Mouse (Mus musculus) CH12.LX (cell line): Measurements from ENCODE around the gene Plekha4. TPM values are rescaled to one million over a fixed set of nuclear protein-coding genes. Genes with fewer than 3 reads are reported as not detected.

Experiments
- DNase-seq: peaks from one replicate; pipeline ENCODE4 v3.0.0-alpha.2; 2013; ENCODE audit errors: extremely low read depth
- H3K27ac ChIP-seq: 2 replicates; pipeline ENCODE4 v1.5.1; 2012; ENCODE audit warnings: low read depth, mild to moderate bottlenecking, control low read depth, moderate library complexity; ENCODE audit not compliant: insufficient read depth
- H3K27me3 ChIP-seq: replicated peaks from 2 replicates; pipeline ENCODE3; 2012; ENCODE audit warnings: inconsistent platforms
- H3K36me3 ChIP-seq, 2 experiments: replicated peaks in 1 of 2; 2 replicates each; pipeline versions ENCODE3 to v1.6.1; 2012; ENCODE audit warnings: inconsistent platforms in 1 of 2, low read length in 1 of 2, mild to moderate bottlenecking in 1 of 2, mixed read lengths in 1 of 2, moderate library complexity in 1 of 2; ENCODE audit not compliant: control insufficient read depth in 1 of 2, insufficient read depth in 1 of 2
- H3K4me1 ChIP-seq, 2 experiments: 2 replicates each; pipeline ENCODE4 v1.6.1; 2012; ENCODE audit warnings: inconsistent platforms in 1 of 2, moderate library complexity in 1 of 2; ENCODE audit not compliant: insufficient read depth in 2 of 2, control insufficient read depth in 1 of 2
- H3K4me2 ChIP-seq: 2 replicates; pipeline ENCODE4 v1.6.1; 2012; ENCODE audit warnings: low read depth, mild to moderate bottlenecking, control low read depth; ENCODE audit not compliant: poor library complexity, insufficient read depth, severe bottlenecking
- H3K4me3 ChIP-seq, 3 experiments: fragments of 150-350 bp in 1 of 3; sonication (generic) in 1 of 3; replicated peaks in 1 of 3; 2 replicates each; pipeline versions ENCODE3 to v1.5.1; 2011 to 2012; ENCODE audit warnings: low read depth in 2 of 3, low read length in 2 of 3, mild to moderate bottlenecking in 2 of 3, moderate library complexity in 2 of 3, control low read depth in 1 of 3, improper control_type of control experiment in 1 of 3, inconsistent platforms in 1 of 3, mixed read lengths in 1 of 3; ENCODE audit not compliant: poor library complexity in 1 of 3
- H3K79me2 ChIP-seq: replicated peaks from 2 replicates; pipeline ENCODE4 v1.6.1; 2012; ENCODE audit warnings: mild to moderate bottlenecking, moderate library complexity; ENCODE audit not compliant: control insufficient read depth, poor library complexity, insufficient read depth, severe bottlenecking; ENCODE audit errors: extremely low read depth
- H3K9ac ChIP-seq: 2 replicates; pipeline ENCODE4 v1.6.1; 2012; ENCODE audit warnings: low read depth, mild to moderate bottlenecking, control low read depth, moderate library complexity; ENCODE audit not compliant: insufficient read depth
- H3K9me3 ChIP-seq: replicated peaks from 2 replicates; pipeline ENCODE3; 2012; ENCODE audit warnings: low read length, inconsistent platforms, mixed read lengths
- CHD2 ChIP-seq: IDR thresholded peaks from 2 replicates; pipeline ENCODE4 v1.6.1; 2011; ENCODE audit warnings: low read length, improper control_type of control experiment
- ELF1 ChIP-seq: IDR thresholded peaks from 2 replicates; pipeline ENCODE4 v1.6.1; 2014; ENCODE audit warnings: low read depth, mild to moderate bottlenecking, inconsistent platforms, low read length, improper control_type of control experiment
- JUND ChIP-seq: conservative IDR thresholded peaks from 2 replicates; pipeline ENCODE4 v1.6.1; 2011; ENCODE audit warnings: low read depth, low read length, improper control_type of control experiment
- MAZ ChIP-seq: IDR thresholded peaks from 2 replicates; pipeline ENCODE4 v1.6.1; 2012; ENCODE audit warnings: low read depth, mild to moderate bottlenecking, inconsistent platforms, low read length, improper control_type of control experiment, moderate library complexity
- MXI1 ChIP-seq: IDR thresholded peaks from 2 replicates; pipeline ENCODE4 v1.6.1; 2011; ENCODE audit warnings: mild to moderate bottlenecking, low read depth, low read length, improper control_type of control experiment
- PAX5 ChIP-seq: IDR thresholded peaks from 2 replicates; pipeline ENCODE4 v1.6.1; 2012; ENCODE audit warnings: low read length, inconsistent platforms, mixed read lengths
- POLR2A ChIP-seq: IDR thresholded peaks from 2 replicates; pipeline ENCODE4 v1.6.1; 2011; ENCODE audit warnings: low read depth, mild to moderate bottlenecking, improper control_type of control experiment, low read length
- POLR2AphosphoS2 ChIP-seq: IDR thresholded peaks from 2 replicates; pipeline ENCODE4 v1.6.1; 2011; ENCODE audit warnings: low read depth, low read length, improper control_type of control experiment
- RCOR1 ChIP-seq: conservative IDR thresholded peaks from 2 replicates; pipeline ENCODE4 v1.6.1; 2012; ENCODE audit warnings: low read depth, mild to moderate bottlenecking, inconsistent platforms, low read length, improper control_type of control experiment
- SIN3A ChIP-seq: IDR thresholded peaks from 2 replicates; pipeline ENCODE4 v1.6.1; 2012; ENCODE audit warnings: low read length, improper control_type of control experiment, inconsistent platforms
- TBP ChIP-seq: conservative IDR thresholded peaks from 2 replicates; pipeline ENCODE4 v1.6.1; 2011; ENCODE audit warnings: low read depth, low read length, improper control_type of control experiment
- ZC3H11A ChIP-seq: IDR thresholded peaks from 2 replicates; pipeline ENCODE4 v1.6.1; 2012; ENCODE audit warnings: low read depth, mild to moderate bottlenecking, inconsistent platforms, low read length, improper control_type of control experiment
- ZKSCAN1 ChIP-seq: IDR thresholded peaks from 2 replicates; pipeline ENCODE4 v1.6.1; 2012; ENCODE audit warnings: low read depth, inconsistent platforms, low read length, improper control_type of control experiment, borderline replicate concordance
- ZMIZ1 ChIP-seq: IDR thresholded peaks from 2 replicates; pipeline ENCODE4 v1.6.1; 2012; ENCODE audit warnings: low read depth, mild to moderate bottlenecking, inconsistent platforms, low read length, improper control_type of control experiment
- dilution Hi-C: fragments of 300-500 bp; cut with MboI; formaldehyde crosslinking; loops from 2 replicates; pipeline ENCODE4 v1.14.3; 2020; ENCODE audit warnings: low sequenced_read_pairs; ENCODE audit not compliant: extremely low pct_unique_long_range_greater_than_20kb, extremely low pct_ligation_motif_present
- in situ Hi-C: fragments of 300-500 bp; cut with MboI; formaldehyde crosslinking; loops from 3 replicates; pipeline ENCODE4 v1.14.3; 2019; ENCODE audit warnings: low sequenced_read_pairs, low pct_ligation_motif_present, low pct_unique_long_range_greater_than_20kb, mixed read lengths
- polyA plus RNA-seq: library from polyadenylated mRNA; unstranded; fragments of >175 nt; gene quantifications from 2 replicates; pipeline ENCODE4 v1.2.1, GENCODE M21; 2012; ENCODE audit warnings: low read depth; ENCODE audit not compliant: insufficient read length
- total RNA-seq, 2 experiments: library from RNA; depleted of rRNA; stranded (reverse); fragments of 300-350 nt in 1 of 2; fragments of >200 nt in 1 of 2; gene quantifications; 2 replicates each; pipeline ENCODE4 v1.2.3; 2012 to 2014

The Plekha4 gene
- total and polyA plus RNA-seq, 3 experiments, result 0.25 to 0.90 (median 0.28) TPM

- peaks cover 19 to 29% of the 10 kb centered on the region in 2 experiments for H3K36me3 ChIP-seq
- peak overlapping the region; percentile 43; the same call in 1 of the 2 replicates for H3K27ac ChIP-seq
- H3K4me3 ChIP-seq, result no peak overlapping the region
- H3K79me2 ChIP-seq, result peaks cover 24% of the 10 kb centered on the region
- no peak for DNase-seq
- dilution Hi-C loops (no loop called here), in situ Hi-C loops (loop anchor here (10.0 kb wide), 1 partner anchor 63 kb away; no protein-coding TSS in a partner anchor)
- no peaks in the 10 kb centered on the region for H3K9me3 ChIP-seq
- H3K27me3 ChIP-seq, result no peaks in the 10 kb centered on the region
- H3K4me2 ChIP-seq, result 0 out of 2 replicates have a peak overlapping the region, but pooled peaks have one; percentile 18
- H3K9ac ChIP-seq, result no peak overlapping the region
- TF ChIP-seq ZC3H11A (no peak), SIN3A (0 out of 2 replicates have a peak, but pooled peaks have one; percentile 4), ELF1 (no peak), RCOR1 (no peak), POLR2AphosphoS2 (peak; percentile 59; the same call in 1 of the 2 replicates), CHD2 (no peak), ZMIZ1 (0 out of 2 replicates have a peak, but pooled peaks have one; percentile 7), MXI1 (no peak), POLR2A (no peak), TBP (no peak), PAX5 (no peak), JUND (no peak), ZKSCAN1 (no peak), MAZ (no peak)
- H3K4me1 ChIP-seq, result peaks cover 7 to 35% of the 10 kb centered on the region in 2 experiments
Measured at GRCm38 (mm10) chr7:45522194-45522752, 3.9 kb upstream of the Plekha4 start.

DNA sequence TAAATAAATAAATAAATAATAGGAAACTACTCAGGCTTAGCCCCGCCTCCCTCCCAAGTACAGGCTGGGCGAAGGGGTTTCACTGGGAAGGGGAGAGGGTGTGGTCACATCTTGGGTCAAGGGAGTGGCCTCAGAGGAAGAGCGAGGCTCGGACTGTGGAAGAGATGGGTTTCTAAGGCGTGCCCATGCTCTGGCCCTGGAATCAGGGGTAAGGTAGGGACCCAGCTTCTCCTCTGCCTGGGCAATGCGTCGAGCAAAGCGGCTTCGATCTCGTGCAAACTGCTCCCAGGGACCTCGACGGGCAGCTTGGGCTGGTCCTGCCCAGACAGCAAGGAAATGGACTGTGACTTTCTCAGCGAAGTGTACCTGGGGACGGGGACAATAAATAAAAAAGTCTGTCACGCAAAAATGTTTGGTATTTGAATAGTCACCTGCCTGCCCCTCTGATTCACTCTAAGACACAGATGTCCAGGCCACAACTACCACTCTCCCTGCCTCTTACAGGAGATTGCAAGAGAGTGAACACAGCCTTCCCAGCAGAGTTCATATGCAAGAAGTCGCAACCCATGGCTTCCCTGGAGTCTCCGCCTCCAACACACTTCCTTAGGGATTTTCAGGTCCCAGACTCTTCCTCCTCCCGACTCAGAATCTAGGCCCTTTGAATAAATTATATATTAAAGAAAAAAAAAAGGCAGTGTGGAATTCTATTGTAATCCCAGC, 3.0 kb upstream of the Plekha4 start:
- dilution Hi-C loops, result no loop called here
- Histone ChIP-seq H3K4me2 (peak overlapping the region; percentile 26; the same call in 1 of the 2 replicates), H3K4me3 (peak overlapping the region in 1 of 3 experiments; percentile 39), H3K9ac (peak overlapping the region; percentile 56), H3K36me3 (peaks cover 19 to 29% of the 10 kb centered on the region in 2 experiments), H3K9me3 (no peaks in the 10 kb centered on the region), H3K79me2 (peaks cover 24% of the 10 kb centered on the region)
- in situ Hi-C loops, result loop anchor here (10.0 kb wide), 1 partner anchor 62 kb away; no protein-coding TSS in a partner anchor
- TF ChIP-seq JUND, result no peak
- TF ChIP-seq, all 38 proteins: peak for 0
- H3K27me3 ChIP-seq, result peaks cover 3% of the 10 kb centered on the region
- H3K27ac ChIP-seq, result peak overlapping the region; percentile 28; the same call in 1 of the 2 replicates
- no peak for DNase-seq
- peaks cover 7 to 35% of the 10 kb centered on the region in 2 experiments for H3K4me1 ChIP-seq
